Mouse (Mus musculus): ENCODE measurements around the gene Fbxo9. TPM values are rescaled to one million over a fixed set of nuclear protein-coding genes. Genes with fewer than 3 reads are reported as not detected.
"Not testable (repeated sequence)": the region's sequence is repeated elsewhere in the genome, so short reads cannot be mapped to it uniquely, and the experiment has no call there.

Fbxo9 gene
- polyA plus RNA-seq, 1 experiment from 2014 or later: 41.0 TPM

DNA sequence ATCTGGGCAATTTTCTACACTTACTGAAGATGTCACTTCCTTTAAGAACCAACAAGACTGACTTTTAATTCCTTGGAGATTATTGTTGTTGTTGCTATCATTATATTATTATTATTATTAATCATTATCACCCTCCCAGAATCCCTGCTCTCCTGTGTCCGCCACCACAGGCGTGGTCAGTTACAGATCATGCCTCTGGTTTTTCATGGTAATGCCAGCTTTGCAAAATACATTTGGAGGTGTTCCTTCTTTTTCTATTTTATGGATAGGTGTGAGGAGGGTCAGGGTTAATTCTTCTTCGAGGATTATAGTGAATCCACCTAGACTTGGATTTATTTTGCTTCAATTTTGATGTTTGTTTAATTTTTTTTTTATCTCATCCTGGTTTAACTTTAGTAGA lies 33.6 kb downstream of the Fbxo9 start:
- Histone ChIP-seq H3K9me3 (ENCODE audit: control insufficient read depth, low read length) (no peaks in the 10 kb centered on the region), H3K4me3 (ENCODE audit: low read depth, low read length) (no peak overlapping the region), H3K27me3 (ENCODE audit: control insufficient read depth, insufficient read depth, low read length) (no peaks in the 10 kb centered on the region), H3K9ac (ENCODE audit: low read length) (no peak overlapping the region), H3K36me3 (ENCODE audit: control insufficient read depth, insufficient read depth, low read length) (no peaks in the 10 kb centered on the region), H3K4me1 (replicated peaks; ENCODE audit: control insufficient read depth, insufficient read depth) (no peaks in the 10 kb centered on the region), H3K4me2 (replicated peaks; ENCODE audit: low read depth) (no peak overlapping the region), H3K27ac (replicated peaks) (no peak overlapping the region)
- TF ChIP-seq EP300 (optimal IDR thresholded peaks at IDR 0.05) (no peak), CTCF (IDR thresholded peaks at IDR 0.05; ENCODE audit: low read depth) (no peak)
- 90% methylated on average over 3 of the region's 3 CpGs for WGBS
- no peak for ATAC-seq (ENCODE audit: low FRiP score, low TSS enrichment)
- no peak for DNase-seq (ENCODE audit: low spot score)

DNA sequence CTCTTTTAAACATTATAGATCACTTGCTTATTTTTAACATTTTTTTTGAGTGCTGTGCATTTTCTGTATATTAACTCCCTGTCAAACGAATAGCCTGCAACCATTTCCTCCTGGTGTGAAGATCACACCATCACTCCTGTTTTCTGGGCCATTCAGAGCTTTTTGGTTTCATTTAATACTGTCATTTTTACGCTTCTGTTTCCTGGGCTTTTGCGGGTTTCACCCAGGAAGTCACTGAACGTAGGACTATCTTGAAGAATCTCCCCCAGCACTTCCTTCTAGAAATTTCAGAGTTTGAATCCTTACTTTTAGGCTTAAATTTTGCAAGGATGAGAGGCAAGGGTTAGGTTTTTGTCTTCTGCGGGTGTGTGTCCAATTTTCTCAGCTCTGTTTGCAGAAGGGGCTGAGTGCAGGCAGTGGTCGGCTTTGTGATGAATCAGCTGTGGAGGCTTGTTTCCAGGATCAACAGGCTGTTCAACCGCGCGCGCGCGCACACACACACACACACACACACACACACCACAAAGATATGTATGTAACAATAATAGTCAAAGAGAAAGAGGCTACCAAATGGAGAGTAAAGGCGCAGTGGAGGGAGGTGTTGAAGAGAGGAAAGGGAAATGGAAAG lies 35.0 kb downstream of the Fbxo9 start:
- no peak overlapping the region for H3K9ac ChIP-seq (ENCODE audit: low read length)
- no peaks in the 10 kb centered on the region for H3K4me1 ChIP-seq (replicated peaks; ENCODE audit: control insufficient read depth, insufficient read depth)
- no peak for DNase-seq (ENCODE audit: low spot score)
- H3K27me3 ChIP-seq (ENCODE audit: control insufficient read depth, insufficient read depth, low read length): no peaks in the 10 kb centered on the region
- no peak for ATAC-seq (ENCODE audit: low FRiP score, low TSS enrichment)
- H3K36me3 ChIP-seq (ENCODE audit: control insufficient read depth, insufficient read depth, low read length): no peaks in the 10 kb centered on the region
- H3K9me3 ChIP-seq (ENCODE audit: control insufficient read depth, low read length): no peaks in the 10 kb centered on the region
- TF ChIP-seq CTCF (IDR thresholded peaks at IDR 0.05; ENCODE audit: low read depth) (no peak), EP300 (optimal IDR thresholded peaks at IDR 0.05) (no peak)
- H3K4me2 ChIP-seq (replicated peaks; ENCODE audit: low read depth): no peak overlapping the region
- no peak overlapping the region for H3K27ac ChIP-seq (replicated peaks)
- H3K4me3 ChIP-seq (ENCODE audit: low read depth, low read length): no peak overlapping the region
- WGBS: 68% methylated on average over 13 of the region's 13 CpGs

DNA sequence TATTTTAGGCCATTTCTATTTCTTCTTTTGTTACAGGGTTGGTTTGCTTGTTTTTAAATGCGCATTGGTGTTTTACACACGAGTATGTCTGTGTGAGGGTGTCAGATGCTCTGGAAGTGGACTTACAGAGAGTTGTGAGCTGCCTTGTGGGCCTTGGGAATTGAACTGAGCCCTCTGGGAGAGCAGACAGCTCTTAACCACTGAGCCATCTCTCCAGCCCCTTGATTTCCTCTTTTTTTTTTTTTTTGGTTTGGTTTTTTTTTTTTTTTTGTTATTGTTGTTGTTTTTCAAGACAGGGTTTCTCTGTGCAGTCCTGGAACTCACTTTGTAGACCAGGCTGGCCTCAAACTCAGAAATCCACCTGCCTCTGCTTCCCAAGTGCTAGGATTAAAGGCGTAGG lies 35.6 kb downstream of the Fbxo9 start:
- not testable (repeated sequence) for H3K36me3 ChIP-seq (ENCODE audit: control insufficient read depth, insufficient read depth, low read length); DNase-seq (ENCODE audit: low spot score); H3K27me3 ChIP-seq (ENCODE audit: control insufficient read depth, insufficient read depth, low read length); ATAC-seq (ENCODE audit: low FRiP score, low TSS enrichment); H3K4me2 ChIP-seq (replicated peaks; ENCODE audit: low read depth); H3K9ac ChIP-seq (ENCODE audit: low read length); H3K4me3 ChIP-seq (ENCODE audit: low read depth, low read length); H3K27ac ChIP-seq (replicated peaks); H3K4me1 ChIP-seq (replicated peaks; ENCODE audit: control insufficient read depth, insufficient read depth); H3K9me3 ChIP-seq (ENCODE audit: control insufficient read depth, low read length)
- 82% methylated on average over 3 of the region's 3 CpGs for WGBS

DNA sequence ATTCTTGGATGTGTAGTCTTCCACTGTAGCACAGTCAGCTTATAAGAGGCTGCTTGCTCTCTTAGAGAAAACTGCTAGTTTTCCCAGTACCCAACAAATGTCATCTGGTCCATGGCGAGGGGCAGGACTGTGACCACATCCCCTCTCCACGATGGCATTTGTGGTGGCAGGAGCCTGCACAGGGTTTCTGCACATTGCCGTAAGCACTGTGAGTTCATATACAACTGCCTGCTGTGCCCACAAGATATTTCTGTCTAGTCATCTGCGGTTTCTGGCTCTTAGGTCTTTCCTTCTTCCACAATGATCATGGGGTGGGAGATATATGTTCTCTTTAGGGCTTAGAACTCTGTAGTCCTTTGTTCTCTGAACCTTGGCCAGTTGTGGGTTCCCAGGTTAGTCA lies 37.2 kb downstream of the Fbxo9 start:
- TF ChIP-seq EP300 (optimal IDR thresholded peaks at IDR 0.05) (no peak), CTCF (IDR thresholded peaks at IDR 0.05; ENCODE audit: low read depth) (no peak)
- 94% methylated on average over 4 of the region's 4 CpGs for WGBS
- no peaks in the 10 kb centered on the region for H3K36me3 ChIP-seq (ENCODE audit: control insufficient read depth, insufficient read depth, low read length)

DNA sequence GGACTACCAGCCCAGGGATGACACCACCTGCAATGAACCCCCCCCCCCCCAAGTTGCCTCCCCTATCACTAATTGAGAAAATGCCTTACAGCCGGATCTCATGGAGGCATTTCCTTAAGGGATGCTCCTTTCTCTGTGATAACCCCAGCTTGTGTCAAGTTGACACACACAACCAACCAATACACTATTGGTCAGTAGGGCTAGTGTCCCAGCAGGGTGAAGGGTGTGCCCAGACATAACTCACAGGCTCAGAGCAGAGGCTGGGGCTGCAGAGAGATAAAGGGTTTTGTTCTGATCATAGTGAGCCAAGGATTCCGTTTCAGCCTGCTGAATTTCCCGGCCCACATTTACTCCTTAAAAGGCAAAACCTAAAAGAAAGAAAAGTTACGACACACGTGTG lies 38.4 kb downstream of the Fbxo9 start:
- no peak overlapping the region for H3K27ac ChIP-seq (replicated peaks)
- H3K9me3 ChIP-seq (ENCODE audit: control insufficient read depth, low read length): no peaks in the 10 kb centered on the region
- H3K4me2 ChIP-seq (replicated peaks; ENCODE audit: low read depth): no peak overlapping the region
- TF ChIP-seq CTCF (IDR thresholded peaks at IDR 0.05; ENCODE audit: low read depth) (no peak), EP300 (optimal IDR thresholded peaks at IDR 0.05) (no peak)
- no peaks in the 10 kb centered on the region for H3K36me3 ChIP-seq (ENCODE audit: control insufficient read depth, insufficient read depth, low read length)
- no peak for DNase-seq (ENCODE audit: low spot score)
- ATAC-seq (ENCODE audit: low FRiP score, low TSS enrichment): no peak
- H3K4me1 ChIP-seq (replicated peaks; ENCODE audit: control insufficient read depth, insufficient read depth): no peaks in the 10 kb centered on the region
- H3K27me3 ChIP-seq (ENCODE audit: control insufficient read depth, insufficient read depth, low read length): no peaks in the 10 kb centered on the region
- no peak overlapping the region for H3K9ac ChIP-seq (ENCODE audit: low read length)
- no peak overlapping the region for H3K4me3 ChIP-seq (ENCODE audit: low read depth, low read length)
- 57% methylated on average over 5 of the region's 5 CpGs for WGBS

More for the DNA sequence above, 37.2 kb downstream of the Fbxo9 start:
- H3K9me3 ChIP-seq (ENCODE audit: control insufficient read depth, low read length): no peaks in the 10 kb centered on the region
- H3K4me1 ChIP-seq (replicated peaks; ENCODE audit: control insufficient read depth, insufficient read depth): no peaks in the 10 kb centered on the region
- H3K4me3 ChIP-seq (ENCODE audit: low read depth, low read length): no peak overlapping the region
- no peak overlapping the region for H3K9ac ChIP-seq (ENCODE audit: low read length)
- no peak for ATAC-seq (ENCODE audit: low FRiP score, low TSS enrichment)
- H3K4me2 ChIP-seq (replicated peaks; ENCODE audit: low read depth): no peak overlapping the region
- H3K27ac ChIP-seq (replicated peaks): no peak overlapping the region
- no peak for DNase-seq (ENCODE audit: low spot score)
- H3K27me3 ChIP-seq (ENCODE audit: control insufficient read depth, insufficient read depth, low read length): no peaks in the 10 kb centered on the region

DNA sequence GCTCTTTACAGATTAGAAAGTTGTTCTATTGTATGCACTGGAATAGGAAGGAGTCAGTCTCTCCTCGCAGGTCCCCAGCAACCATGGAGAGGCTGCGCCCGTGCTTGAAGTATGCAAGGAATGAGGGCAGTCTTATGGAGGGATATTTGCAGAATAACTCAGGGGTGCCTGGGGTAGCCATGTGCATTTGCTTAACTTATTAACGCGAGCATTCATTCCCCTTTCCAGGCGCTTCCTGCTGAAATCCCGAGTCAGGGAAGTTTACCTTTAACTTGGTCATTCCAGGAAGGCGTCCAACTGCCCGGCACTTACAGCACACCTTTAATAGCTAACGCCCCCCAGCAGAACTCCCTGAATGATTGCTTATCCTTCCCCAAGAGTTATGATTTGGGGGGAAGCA lies 44.7 kb downstream of the Fbxo9 start:
- TF ChIP-seq EP300 (optimal IDR thresholded peaks at IDR 0.05) (no peak), CTCF (IDR thresholded peaks at IDR 0.05; ENCODE audit: low read depth) (no peak)
- H3K27me3 ChIP-seq (ENCODE audit: control insufficient read depth, insufficient read depth, low read length): no peaks in the 10 kb centered on the region
- DNase-seq (ENCODE audit: low spot score) (peak; percentile 24), ATAC-seq (ENCODE audit: low FRiP score, low TSS enrichment) (peak; percentile 38; the same call in 1 of the 2 replicates)
- no peak overlapping the region for H3K9ac ChIP-seq (ENCODE audit: low read length)
- no peaks in the 10 kb centered on the region for H3K36me3 ChIP-seq (ENCODE audit: control insufficient read depth, insufficient read depth, low read length)
- H3K4me1 ChIP-seq (replicated peaks; ENCODE audit: control insufficient read depth, insufficient read depth): no peaks in the 10 kb centered on the region
- H3K9me3 ChIP-seq (ENCODE audit: control insufficient read depth, low read length): no peaks in the 10 kb centered on the region
- H3K27ac ChIP-seq (replicated peaks): no peak overlapping the region
- H3K4me3 ChIP-seq (ENCODE audit: low read depth, low read length): no peak overlapping the region
- 30% methylated on average over 10 of the region's 10 CpGs for WGBS
- H3K4me2 ChIP-seq (replicated peaks; ENCODE audit: low read depth): no peak overlapping the region
